Mouse (Mus musculus) ES-E14 (cell line): ENCODE measurements around the gene Olfr1230. TPM values are rescaled to one million over a fixed set of nuclear protein-coding genes. Genes with fewer than 3 reads are reported as not detected.

Experiments used
- DNase-seq: peaks from one replicate; pipeline ENCODE4 v3.0.0-alpha.2; 2013; ENCODE audit warnings: low read depth, low spot score
- H3K27ac ChIP-seq: 2 replicates; pipeline ENCODE4 v1.5.1; 2012; ENCODE audit warnings: low read depth, mild to moderate bottlenecking, low read length, moderate library complexity, mixed read lengths; ENCODE audit not compliant: poor library complexity, insufficient read depth, severe bottlenecking
- H3K36me3 ChIP-seq: 2 replicates; pipeline ENCODE4 v1.6.1; 2012; ENCODE audit warnings: mild to moderate bottlenecking, low read length, moderate library complexity, mixed read lengths; ENCODE audit not compliant: control insufficient read depth, poor library complexity, insufficient read depth, severe bottlenecking
- H3K4me1 ChIP-seq, 2 experiments: fragments of 150-350 bp in 1 of 2; sonication (generic) in 1 of 2; 2 replicates each; pipeline ENCODE4 v1.6.1; 2012; ENCODE audit warnings: low read length in 2 of 2, mild to moderate bottlenecking in 1 of 2, mixed read lengths in 1 of 2; ENCODE audit not compliant: control insufficient read depth in 2 of 2, insufficient read depth in 2 of 2, poor library complexity in 1 of 2
- H3K4me3 ChIP-seq, 2 experiments: fragments of 150-350 bp in 1 of 2; sonication (generic) in 1 of 2; 2 replicates each; pipeline ENCODE4 v1.5.1; 2012; ENCODE audit warnings: low read length in 2 of 2, low read depth in 1 of 2, mild to moderate bottlenecking in 1 of 2, mixed read lengths in 1 of 2; ENCODE audit not compliant: insufficient read depth in 1 of 2, poor library complexity in 1 of 2, severe bottlenecking in 1 of 2
- H3K9ac ChIP-seq: 2 replicates; pipeline ENCODE4 v1.6.1; 2012; ENCODE audit warnings: low read depth, mild to moderate bottlenecking, low read length, mixed read lengths; ENCODE audit not compliant: poor library complexity, insufficient read depth, severe bottlenecking
- H3K9me3 ChIP-seq: fragments of 150-350 bp; sonication (generic); 2 replicates; pipeline ENCODE4 v1.6.1; 2012; ENCODE audit warnings: low read depth, mild to moderate bottlenecking, low read length; ENCODE audit not compliant: control insufficient read depth, insufficient read depth
- CHD2 ChIP-seq: IDR thresholded peaks from 2 replicates; pipeline ENCODE4 v1.6.1; 2014; ENCODE audit warnings: mild to moderate bottlenecking, low read depth, low read length, inconsistent platforms
- HCFC1 ChIP-seq: IDR thresholded peaks from 2 replicates; pipeline ENCODE4 v1.6.1; 2012; ENCODE audit warnings: low read length, inconsistent platforms, borderline replicate concordance; ENCODE audit not compliant: insufficient read depth
- MAFK ChIP-seq: IDR thresholded peaks from 2 replicates; pipeline ENCODE4 v1.6.1; 2014; ENCODE audit warnings: mild to moderate bottlenecking, low read depth, low read length, inconsistent platforms; ENCODE audit not compliant: insufficient read depth
- ZC3H11A ChIP-seq: IDR thresholded peaks from 2 replicates; pipeline ENCODE4 v1.6.1; 2012; ENCODE audit warnings: low read depth, mild to moderate bottlenecking, inconsistent platforms, low read length, borderline replicate concordance
- ZNF384 ChIP-seq: IDR thresholded peaks from 2 replicates; pipeline ENCODE4 v1.6.1; 2012; ENCODE audit warnings: low read depth, low read length, inconsistent platforms
- in situ Hi-C, 2 experiments: fragments of 600-800 bp; cut with MboI; formaldehyde crosslinking; loops; one replicate each; pipeline ENCODE4 v1.15.1; 2025; ENCODE audit warnings: low sequenced_read_pairs in 2 of 2, inconsistent platforms in 1 of 2; ENCODE audit not compliant: unreplicated experiment in 2 of 2
- total RNA-seq: library from RNA; depleted of rRNA; stranded (reverse); fragments of 300-350 nt; gene quantifications from 2 replicates; pipeline ENCODE4 v1.2.3, GENCODE M21; 2012; rRNA removed

Gene Olfr1230
- total RNA-seq, 1 experiment, result not detected

DNA sequence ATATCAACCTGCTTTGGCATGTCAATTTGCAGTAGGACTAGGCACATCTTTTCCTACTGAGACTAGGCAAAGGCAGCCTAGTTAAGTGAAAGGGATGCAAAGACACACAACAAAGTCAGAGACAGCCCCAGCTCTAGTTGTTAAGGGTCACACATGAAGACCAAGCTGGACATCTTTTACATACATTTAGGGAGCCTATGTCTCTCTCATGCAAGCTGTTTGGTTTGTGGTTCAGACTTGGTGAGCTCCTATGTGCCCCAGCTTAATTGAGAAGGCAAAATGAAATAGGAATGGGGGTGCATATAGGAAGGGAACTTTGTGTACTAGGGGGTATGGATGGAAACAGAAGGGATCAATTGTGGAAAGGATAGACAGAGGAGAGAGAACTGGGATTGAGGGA lies 43.1 kb downstream of the Olfr1230 start, which contains the start of gene Olfr1228:
Olfr1228 (minus strand) TSS at position 101 of the 400 bp plus-strand sequence.
- H3K9me3 ChIP-seq, result no peaks in the 10 kb centered on the region
- H3K4me1 ChIP-seq, result no peaks in the 10 kb centered on the region
- H3K4me3 ChIP-seq, result no peak within 1 kb of the TSS
- H3K36me3 ChIP-seq, result no peaks in the 10 kb centered on the region
- no peak within 1 kb of the TSS for H3K27ac ChIP-seq
- DNase-seq, result no peak
- H3K9ac ChIP-seq, result no peak within 1 kb of the TSS
- TF ChIP-seq CHD2, result no peak
- TF ChIP-seq ZC3H11A, result no peak
- TF ChIP-seq MAFK, result no peak
- no peak for TF ChIP-seq HCFC1
- TF ChIP-seq ZNF384, result no peak
- in situ Hi-C loops, result no loop called here

Other genes with a start within 250 kb of the Olfr1230 start
- gene Olfr1218, start 236.1 kb downstream of the Olfr1230 start, total RNA-seq, result not detected in 2 replicates
- gene Olfr1219, start 213.8 kb downstream of the Olfr1230 start, total RNA-seq, result not detected in 2 replicates
- not detected in 2 replicates for gene Olfr1220, start 190.4 kb downstream of the Olfr1230 start, total RNA-seq
- not detected in 2 replicates for gene Olfr1221, start 180.0 kb downstream of the Olfr1230 start, total RNA-seq
- not detected in 2 replicates for gene Olfr1222, start 164.2 kb downstream of the Olfr1230 start, total RNA-seq
- gene Olfr1223, start 145.7 kb downstream of the Olfr1230 start, total RNA-seq, result not detected in 2 replicates
- not detected in 2 replicates for gene Olfr1224-ps1, start 133.2 kb downstream of the Olfr1230 start, total RNA-seq
- gene Olfr1225, start 122.6 kb downstream of the Olfr1230 start, total RNA-seq, result not detected in 2 replicates
- gene Olfr1226, start 97.2 kb downstream of the Olfr1230 start, total RNA-seq, result not detected in 2 replicates
- not detected in 2 replicates for gene Olfr1228, start 43.2 kb downstream of the Olfr1230 start, total RNA-seq
- not detected in 2 replicates for gene Olfr1229, start 9.3 kb downstream of the Olfr1230 start, total RNA-seq
- gene Olfr1231, start 9.8 kb upstream of the Olfr1230 start, total RNA-seq, result not detected in 2 replicates
- not detected in 2 replicates for gene Olfr1232, start 32.4 kb upstream of the Olfr1230 start, total RNA-seq
- gene Olfr1233, start 45.1 kb upstream of the Olfr1230 start, total RNA-seq, result not detected in 2 replicates
- gene Olfr1234, start 67.6 kb upstream of the Olfr1230 start, total RNA-seq, result not detected in 2 replicates
- not detected in 2 replicates for gene Olfr1238, start 112.4 kb upstream of the Olfr1230 start, total RNA-seq
- gene Olfr1239, start 123.1 kb upstream of the Olfr1230 start, total RNA-seq, result not detected in 2 replicates
- not detected in 2 replicates for gene Olfr1240, start 145.7 kb upstream of the Olfr1230 start, total RNA-seq
- not detected in 2 replicates for gene Olfr1241, start 189.9 kb upstream of the Olfr1230 start, total RNA-seq
- not detected in 2 replicates for gene Olfr1242, start 201.1 kb upstream of the Olfr1230 start, total RNA-seq
- gene Olfr1243, start 234.2 kb upstream of the Olfr1230 start, total RNA-seq, result not detected in 2 replicates